Mouse (Mus musculus): Measurements from ENCODE around the gene Gimap8. TPM values are rescaled to one million over a fixed set of nuclear protein-coding genes. Genes with fewer than 3 reads are reported as not detected.

Gimap8 gene
- 20.1 and 22.2 TPM in 2 replicates for polyA plus RNA-seq (2012; rRNA removed)

- Histone ChIP-seq H3K27ac (ENCODE audit: insufficient read depth, low read length) (peak within 1 kb of the TSS; percentile 91), H3K36me3 (ENCODE audit: control insufficient read depth, insufficient read depth, low read length) (peaks cover 18% of the 10 kb centered on the region), H3K4me1 (ENCODE audit: control insufficient read depth, insufficient read depth, insufficient read length) (peaks cover 13% of the 10 kb centered on the region; the same call in 1 of the 2 replicates), H3K27me3 (ENCODE audit: control insufficient read depth, insufficient read depth, low read length) (no peaks in the 10 kb centered on the region), H3K4me3 (ENCODE audit: extremely low read depth, insufficient read depth, insufficient read length) (peak within 1 kb of the TSS; percentile 71)
- 5% methylated on average over 3 of the region's 3 CpGs for WGBS
- peak; percentile 8; the same call in 1 of the 2 replicates for TF ChIP-seq POLR2A (IDR thresholded peaks at IDR 0.05; ENCODE audit: low read depth, low read length)
- peak; percentile 81 for TF ChIP-seq CTCF (IDR thresholded peaks at IDR 0.05; ENCODE audit: extremely low read depth, insufficient read depth, insufficient read length, insufficient replicate concordance)
- DNase-seq (ENCODE audit: low read depth in 1 of 2, low spot score in 2 of 2): peak; percentile 80 to 90
Observed at GRCm38 (mm10) chr6:48646995-48647394, at the start of gene Gimap8. Gene Gimap8 (plus strand): TSS chr6:48647234.

DNA sequence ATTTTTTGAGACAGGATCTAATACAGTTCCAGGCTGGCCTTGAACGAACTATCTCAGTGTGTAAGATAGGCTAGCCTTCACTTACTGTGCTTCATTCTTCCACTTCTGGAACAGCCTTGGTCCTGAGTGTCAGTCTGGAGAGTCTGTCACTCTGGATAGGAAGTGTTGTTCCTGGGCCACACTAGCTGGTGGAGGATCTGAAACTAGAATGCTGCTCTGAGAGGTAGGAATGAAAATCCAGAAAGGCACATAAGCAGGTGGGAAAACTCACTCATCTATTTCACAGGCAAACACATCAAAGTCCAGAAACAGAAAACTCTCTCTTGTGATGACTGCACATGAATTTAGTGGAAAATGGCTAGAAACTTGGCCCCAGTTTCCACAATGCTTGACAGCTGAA lies 46.4 kb upstream of the Gimap8 start:
- 86% methylated on average over 1 of the region's 1 CpGs for WGBS
- Histone ChIP-seq H3K36me3 (ENCODE audit: control insufficient read depth, insufficient read depth, low read length) (peaks cover 10% of the 10 kb centered on the region), H3K4me3 (ENCODE audit: extremely low read depth, insufficient read depth, insufficient read length) (no peak overlapping the region), H3K27ac (ENCODE audit: insufficient read depth, low read length) (no peak overlapping the region), H3K4me1 (ENCODE audit: control insufficient read depth, insufficient read depth, insufficient read length) (peaks cover 3% of the 10 kb centered on the region), H3K27me3 (ENCODE audit: control insufficient read depth, insufficient read depth, low read length) (no peaks in the 10 kb centered on the region)
- no peak for DNase-seq (ENCODE audit: low read depth in 1 of 2, low spot score in 2 of 2)
- TF ChIP-seq CTCF (IDR thresholded peaks at IDR 0.05; ENCODE audit: extremely low read depth, insufficient read depth, insufficient read length, insufficient replicate concordance): no peak

DNA sequence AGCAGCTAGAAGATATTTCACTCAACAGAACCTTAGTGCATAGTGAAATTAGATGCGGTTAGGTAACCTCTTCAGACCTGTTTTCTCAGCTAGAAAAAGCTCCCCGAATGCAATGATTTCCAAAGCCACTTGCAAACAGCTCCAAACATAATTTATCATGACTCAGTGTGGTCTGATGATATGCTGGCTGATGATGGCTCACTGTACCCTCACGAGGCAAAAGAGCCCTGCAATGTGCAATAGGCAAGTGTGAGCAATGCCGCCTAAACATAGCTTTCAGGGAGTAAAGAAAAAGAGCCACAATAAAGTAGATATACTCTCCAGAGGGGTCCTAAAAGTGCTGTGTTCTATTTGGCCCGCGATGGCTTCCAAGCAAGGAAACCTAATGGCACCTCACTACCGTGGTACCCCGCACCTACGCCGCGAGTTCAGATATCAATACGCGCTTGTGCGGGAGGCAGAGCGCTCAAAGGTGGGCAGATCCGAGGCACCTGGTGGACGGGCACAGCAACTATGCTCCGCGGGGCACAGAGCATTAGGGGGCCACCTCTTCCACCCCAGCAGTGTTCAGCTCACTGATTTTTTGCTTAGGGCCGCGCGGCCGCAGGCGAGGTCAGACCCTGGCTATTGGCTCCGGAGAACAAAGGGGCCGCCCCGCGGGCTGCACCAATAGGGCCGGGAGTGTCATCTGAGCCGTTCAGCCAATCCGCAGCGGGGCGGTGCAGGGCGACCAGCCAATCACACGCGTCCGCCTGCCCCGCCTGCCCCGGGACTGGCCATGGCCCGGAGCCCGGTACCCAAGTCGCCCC lies 45.6 kb upstream of the Gimap8 start, which contains the start of gene Zfp775:
TSS of gene Zfp775 (plus strand) at position 793 of the 809 bp plus-strand sequence.
- DNase-seq (ENCODE audit: low read depth in 1 of 2, low spot score in 2 of 2): peak; percentile 75 to 94
- H3K27ac ChIP-seq (ENCODE audit: insufficient read depth, low read length): peak within 1 kb of the TSS; percentile 34
- H3K4me1 ChIP-seq (ENCODE audit: control insufficient read depth, insufficient read depth, insufficient read length): peaks cover 3% of the 10 kb centered on the region
- WGBS: 5% methylated on average over 42 of the region's 42 CpGs
- TF ChIP-seq CTCF (IDR thresholded peaks at IDR 0.05; ENCODE audit: extremely low read depth, insufficient read depth, insufficient read length, insufficient replicate concordance) (no peak), POLR2A (IDR thresholded peaks at IDR 0.05; ENCODE audit: low read depth, low read length) (peak; percentile 27; the same call in 1 of the 2 replicates)
- H3K36me3 ChIP-seq (ENCODE audit: control insufficient read depth, insufficient read depth, low read length): peaks cover 10% of the 10 kb centered on the region
- H3K27me3 ChIP-seq (ENCODE audit: control insufficient read depth, insufficient read depth, low read length): no peaks in the 10 kb centered on the region
- H3K4me3 ChIP-seq (ENCODE audit: extremely low read depth, insufficient read depth, insufficient read length): peak within 1 kb of the TSS; percentile 88

DNA sequence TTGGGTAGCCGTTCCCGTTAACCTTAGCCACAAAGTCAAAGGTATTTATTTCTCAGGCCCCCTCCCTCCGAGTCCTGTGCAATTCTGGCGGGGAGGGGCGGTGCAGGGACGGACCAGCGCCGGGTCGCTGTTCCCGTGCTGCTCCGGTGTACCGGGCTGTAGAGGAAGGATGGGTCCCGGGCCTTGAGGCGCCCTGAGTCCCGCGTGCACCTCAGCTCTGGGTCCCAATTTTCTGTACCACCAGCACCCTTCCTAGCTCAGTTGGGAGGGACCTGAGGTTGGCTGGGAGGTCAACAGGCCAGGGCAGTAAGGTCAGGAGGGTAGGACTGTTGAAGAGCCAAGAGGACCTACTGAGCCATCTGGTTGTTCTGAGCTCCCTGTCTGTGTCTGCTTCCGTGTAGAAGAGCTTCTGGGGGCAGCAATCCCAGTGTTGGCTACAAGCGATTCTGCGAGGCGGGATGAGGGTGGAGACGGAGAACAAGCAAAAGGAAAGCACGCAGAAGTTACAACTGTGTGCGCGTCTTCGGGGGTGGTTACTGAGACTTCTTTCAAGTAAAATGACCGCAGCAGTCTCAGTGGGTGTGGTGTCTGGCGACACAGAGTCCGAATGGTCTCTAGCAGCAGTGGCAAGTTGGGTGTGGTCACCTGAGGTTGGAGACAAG lies 44.8 kb upstream of the Gimap8 start:
- Histone ChIP-seq H3K4me1 (ENCODE audit: control insufficient read depth, insufficient read depth, insufficient read length) (peaks cover 3% of the 10 kb centered on the region; the same call in 1 of the 2 replicates), H3K27ac (ENCODE audit: insufficient read depth, low read length) (peak overlapping the region; percentile 34; the same call in 1 of the 2 replicates), H3K4me3 (ENCODE audit: extremely low read depth, insufficient read depth, insufficient read length) (peak overlapping the region; percentile 88), H3K36me3 (ENCODE audit: control insufficient read depth, insufficient read depth, low read length) (peaks cover 3% of the 10 kb centered on the region), H3K27me3 (ENCODE audit: control insufficient read depth, insufficient read depth, low read length) (no peaks in the 10 kb centered on the region)
- TF ChIP-seq POLR2A (IDR thresholded peaks at IDR 0.05; ENCODE audit: low read depth, low read length) (no peak), CTCF (IDR thresholded peaks at IDR 0.05; ENCODE audit: extremely low read depth, insufficient read depth, insufficient read length, insufficient replicate concordance) (no peak)
- DNase-seq (ENCODE audit: low read depth in 1 of 2, low spot score in 2 of 2): no peak
- under 1% methylated on average over 28 of the region's 28 CpGs for WGBS

DNA sequence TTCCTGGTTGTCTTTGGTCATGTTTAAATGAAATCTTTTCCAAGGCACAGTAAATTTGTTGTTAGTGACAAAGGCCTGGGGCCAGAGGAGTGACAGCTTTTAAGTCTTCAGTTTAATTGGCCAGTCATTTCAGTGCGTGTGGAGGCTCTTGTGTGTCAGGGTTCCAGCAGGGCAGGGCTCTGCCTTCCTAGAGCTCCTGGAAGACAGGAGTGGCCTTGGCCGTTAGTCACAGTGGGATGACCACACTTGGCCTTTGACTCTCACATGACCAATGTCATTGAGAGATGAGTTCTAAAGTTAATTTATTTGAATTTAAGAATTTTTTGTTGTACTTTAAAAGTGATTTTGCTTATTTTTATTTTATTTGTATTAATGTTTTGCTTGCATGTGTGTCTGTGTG lies 38.9 kb upstream of the Gimap8 start:
- Histone ChIP-seq H3K27me3 (ENCODE audit: control insufficient read depth, insufficient read depth, low read length) (no peaks in the 10 kb centered on the region), H3K4me1 (ENCODE audit: control insufficient read depth, insufficient read depth, insufficient read length) (no peaks in the 10 kb centered on the region), H3K36me3 (ENCODE audit: control insufficient read depth, insufficient read depth, low read length) (no peaks in the 10 kb centered on the region; the same call in 1 of the 2 replicates), H3K4me3 (ENCODE audit: extremely low read depth, insufficient read depth, insufficient read length) (no peak overlapping the region), H3K27ac (ENCODE audit: insufficient read depth, low read length) (no peak overlapping the region)
- no peak for TF ChIP-seq POLR2A (IDR thresholded peaks at IDR 0.05; ENCODE audit: low read depth, low read length)
- no peak for TF ChIP-seq CTCF (IDR thresholded peaks at IDR 0.05; ENCODE audit: extremely low read depth, insufficient read depth, insufficient read length, insufficient replicate concordance)
- 85% methylated on average over 2 of the region's 2 CpGs for WGBS
- DNase-seq (ENCODE audit: low read depth in 1 of 2, low spot score in 2 of 2): no peak

- no peaks in the 10 kb centered on the region; the same call in 1 of the 2 replicates for H3K36me3 ChIP-seq (ENCODE audit: control insufficient read depth, insufficient read depth, low read length)
- no peak overlapping the region for H3K4me3 ChIP-seq (ENCODE audit: extremely low read depth, insufficient read depth, insufficient read length)
Observed at GRCm38 (mm10) chr6:48609512-48609911, 37.5 kb upstream of the Gimap8 start.

More at GRCm38 (mm10) chr6:48609512-48609911, 37.5 kb upstream of the Gimap8 start:
- 47% methylated on average over 7 of the region's 7 CpGs for WGBS
- TF ChIP-seq CTCF (IDR thresholded peaks at IDR 0.05; ENCODE audit: extremely low read depth, insufficient read depth, insufficient read length, insufficient replicate concordance) (no peak), POLR2A (IDR thresholded peaks at IDR 0.05; ENCODE audit: low read depth, low read length) (no peak)
- no peak for DNase-seq (ENCODE audit: low read depth in 1 of 2, low spot score in 2 of 2)
- Histone ChIP-seq H3K27me3 (ENCODE audit: control insufficient read depth, insufficient read depth, low read length) (no peaks in the 10 kb centered on the region), H3K4me1 (ENCODE audit: control insufficient read depth, insufficient read depth, insufficient read length) (no peaks in the 10 kb centered on the region), H3K27ac (ENCODE audit: insufficient read depth, low read length) (no peak overlapping the region)
